Mouse (Mus musculus) small intestine, adult 2 months (tissue): ENCODE data around the gene E2f3.

Experiments used
- CTCF ChIP-seq: fragments of 200-500 bp; IDR thresholded peaks from 2 replicates; pipeline ENCODE4 v1.5.1; 2012; ENCODE audit warnings: low read depth, mild to moderate bottlenecking, control low read depth, inconsistent platforms, low read length, moderate library complexity, mixed read lengths; ENCODE audit not compliant: insufficient replicate concordance, insufficient read length; ENCODE audit errors: extremely low read depth
- POLR2A ChIP-seq: fragments of 200-500 bp; IDR thresholded peaks from 2 replicates; pipeline ENCODE4 v1.6.1; 2012; ENCODE audit warnings: low read depth, mild to moderate bottlenecking, control low read depth, inconsistent platforms, low read length, moderate library complexity

DNA sequence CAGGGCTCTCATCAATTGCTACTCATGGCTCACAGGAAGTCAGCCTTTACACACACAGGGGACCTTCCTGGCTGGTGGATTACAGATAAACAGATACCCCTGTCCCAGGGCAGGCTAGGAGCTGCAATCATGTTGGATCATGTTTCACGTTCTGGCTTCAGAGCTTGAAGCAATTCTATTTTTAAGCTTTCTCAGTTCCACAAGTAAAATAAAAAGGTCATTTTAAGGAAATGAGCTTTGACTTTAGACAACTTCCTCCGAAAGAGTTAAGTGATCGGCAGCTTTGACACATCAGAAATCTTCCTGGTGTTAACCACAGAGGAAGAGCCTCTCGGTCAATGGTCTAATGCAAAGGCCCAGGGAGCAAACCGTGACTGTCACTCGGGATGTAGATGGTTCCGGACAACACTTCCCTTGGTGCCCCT, 6.7 kb downstream of the E2f3 start:
- TF ChIP-seq POLR2A: no peak
- TF ChIP-seq CTCF: no peak
